Mouse (Mus musculus) megakaryocyte, embryonic 14.5 days (primary cell): Measurements from ENCODE around the gene Fxr2. TPM values are rescaled to one million over a fixed set of nuclear protein-coding genes. Genes with fewer than 3 reads are reported as not detected.
A peak's percentile ranks its signal among the peaks of the same experiment; 100 is the strongest.

ENCODE experiments used
- H3K27me3 ChIP-seq: replicated peaks from 2 replicates; pipeline ENCODE3; 2012; ENCODE audit warnings: inconsistent platforms
- H3K36me3 ChIP-seq: replicated peaks from 2 replicates; pipeline ENCODE3; 2012; ENCODE audit warnings: low read length, inconsistent platforms, mixed read lengths
- H3K4me1 ChIP-seq: 2 replicates; pipeline ENCODE4 v1.6.1; 2012; ENCODE audit warnings: inconsistent platforms
- H3K4me3 ChIP-seq: replicated peaks from 2 replicates; pipeline ENCODE3; 2012; ENCODE audit warnings: moderate library complexity, mild to moderate bottlenecking, inconsistent platforms
- H3K9me3 ChIP-seq: 2 replicates; pipeline ENCODE4 v1.6.1; 2012; ENCODE audit warnings: inconsistent platforms
- FLI1 ChIP-seq: IDR thresholded peaks from 2 replicates; pipeline ENCODE4 v1.6.1; 2012; ENCODE audit warnings: low read length, inconsistent platforms, mixed read lengths
- GATA1 ChIP-seq: IDR thresholded peaks from 3 replicates; pipeline ENCODE4 v1.6.1; 2012; ENCODE audit warnings: mixed read lengths, low read length, inconsistent platforms, borderline replicate concordance
- polyA plus RNA-seq: library from polyadenylated mRNA; stranded (reverse); fragments of >175 nt; gene quantifications from 2 replicates; pipeline ENCODE4 v1.2.3, GENCODE M21; 2012; ENCODE audit warnings: low replicate concordance; ENCODE audit not compliant: insufficient read depth

Gene Fxr2
- polyA plus RNA-seq, 1 experiment, result 65.7 TPM

- Histone ChIP-seq H3K9me3 (no peaks in the 10 kb centered on the region), H3K36me3 (peaks cover 71% of the 10 kb centered on the region)
These were observed 33.3 kb downstream of the Fxr2 start, which contains the start of gene Cd68 for GRCm38 (mm10) chr11:69665961-69666664. Gene Cd68 (minus strand): TSS chr11:69666153.

GRCm38 (mm10) chr11:69666665-69667005, 33.8 kb downstream of the Fxr2 start:
- H3K4me1 ChIP-seq, result peaks cover 78% of the 10 kb centered on the region
- no peak overlapping the region for H3K4me3 ChIP-seq
- H3K9me3 ChIP-seq, result no peaks in the 10 kb centered on the region
- no peaks in the 10 kb centered on the region for H3K27me3 ChIP-seq
- TF ChIP-seq GATA1, result no peak
- TF ChIP-seq FLI1, result no peak
- H3K36me3 ChIP-seq, result peaks cover 71% of the 10 kb centered on the region

More at GRCm38 (mm10) chr11:69665961-69666664, 33.3 kb downstream of the Fxr2 start, which contains the start of gene Cd68:
- peak within 1 kb of the TSS; percentile 94 for H3K4me3 ChIP-seq
- peaks cover 84% of the 10 kb centered on the region for H3K4me1 ChIP-seq
- no peak for TF ChIP-seq FLI1
- TF ChIP-seq GATA1, result no peak
- H3K27me3 ChIP-seq, result no peaks in the 10 kb centered on the region

GRCm38 (mm10) chr11:69670786-69671725, 38.3 kb downstream of the Fxr2 start:
- H3K4me1 ChIP-seq, result peaks cover 58% of the 10 kb centered on the region
- peaks cover 76% of the 10 kb centered on the region for H3K36me3 ChIP-seq
- H3K4me3 ChIP-seq, result peak overlapping the region; percentile 94
- no peaks in the 10 kb centered on the region for H3K27me3 ChIP-seq
- TF ChIP-seq GATA1, result no peak
- TF ChIP-seq FLI1, result peak; percentile 81; the same call in 1 of the 2 replicates
- H3K9me3 ChIP-seq, result no peaks in the 10 kb centered on the region

- Histone ChIP-seq H3K27me3 (no peaks in the 10 kb centered on the region), H3K4me3 (peak overlapping the region; percentile 94), H3K9me3 (no peaks in the 10 kb centered on the region), H3K36me3 (peaks cover 76% of the 10 kb centered on the region), H3K4me1 (peaks cover 57% of the 10 kb centered on the region)
- TF ChIP-seq FLI1 (no peak), GATA1 (no peak)
These were observed 38.9 kb downstream of the Fxr2 start for GRCm38 (mm10) chr11:69671726-69672124.

GRCm38 (mm10) chr11:69672211-69672706, 39.5 kb downstream of the Fxr2 start, which contains the start of gene Eif4a1:
Gene Eif4a1 (minus strand): TSS chr11:69672423.
- TF ChIP-seq GATA1 (no peak), FLI1 (peak; percentile 29; the same call in 1 of the 2 replicates)
- Histone ChIP-seq H3K36me3 (peaks cover 80% of the 10 kb centered on the region), H3K4me1 (peaks cover 57% of the 10 kb centered on the region), H3K9me3 (no peaks in the 10 kb centered on the region), H3K27me3 (no peaks in the 10 kb centered on the region), H3K4me3 (peak within 1 kb of the TSS; percentile 94)

- peaks cover 48% of the 10 kb centered on the region for H3K4me1 ChIP-seq
- H3K27me3 ChIP-seq, result peaks cover 2% of the 10 kb centered on the region
- H3K36me3 ChIP-seq, result peaks cover 59% of the 10 kb centered on the region
- TF ChIP-seq GATA1, result no peak
- no peak for TF ChIP-seq FLI1
- no peaks in the 10 kb centered on the region for H3K9me3 ChIP-seq
- no peak overlapping the region for H3K4me3 ChIP-seq
These were observed 46.4 kb downstream of the Fxr2 start for GRCm38 (mm10) chr11:69679144-69679543.

GRCm38 (mm10) chr11:69680136-69680855, 47.5 kb downstream of the Fxr2 start:
- peaks cover 54% of the 10 kb centered on the region for H3K4me1 ChIP-seq
- TF ChIP-seq FLI1 (no peak), GATA1 (no peak)
- H3K27me3 ChIP-seq, result peaks cover 11% of the 10 kb centered on the region
- peaks cover 48% of the 10 kb centered on the region for H3K36me3 ChIP-seq
- H3K4me3 ChIP-seq, result peak overlapping the region; percentile 95
- H3K9me3 ChIP-seq, result no peaks in the 10 kb centered on the region

- Histone ChIP-seq H3K4me3 (peak within 1 kb of the TSS; percentile 95), H3K4me1 (peaks cover 60% of the 10 kb centered on the region)
- TF ChIP-seq FLI1, result no peak
- TF ChIP-seq GATA1, result no peak
These were observed 48.8 kb downstream of the Fxr2 start, which contains the start of gene Senp3 for GRCm38 (mm10) chr11:69681314-69682208. Gene Senp3 (minus strand): TSS chr11:69682084.

More at GRCm38 (mm10) chr11:69681314-69682208, 48.8 kb downstream of the Fxr2 start, which contains the start of gene Senp3:
- Histone ChIP-seq H3K27me3 (peaks cover 11% of the 10 kb centered on the region), H3K9me3 (no peaks in the 10 kb centered on the region), H3K36me3 (peaks cover 35% of the 10 kb centered on the region)
